Mouse (Mus musculus) hindbrain, embryonic 16.5 days (tissue): ENCODE data around the gene Bmp8a. TPM values are rescaled to one million over a fixed set of nuclear protein-coding genes. Genes with fewer than 3 reads are reported as not detected.

Experiments used
- ATAC-seq: fragments of 200-750 bp; cut with Nextera tagmentation; 2 replicates; pipeline ENCODE4 v1.8.0; 2017; ENCODE audit warnings: moderate TSS enrichment, moderate library complexity
- H3K27ac ChIP-seq: fragments of 300-500 bp; sonication (generic); 2 replicates; pipeline ENCODE4 v1.5.1; 2014; ENCODE audit warnings: low read depth, mild to moderate bottlenecking, control low read depth, low read length, moderate library complexity
- H3K27me3 ChIP-seq: fragments of 300-500 bp; sonication (generic); replicated peaks from 2 replicates; pipeline ENCODE4 v1.6.1; 2014; ENCODE audit warnings: low read length; ENCODE audit not compliant: control insufficient read depth, insufficient read depth
- H3K36me3 ChIP-seq: fragments of 300-500 bp; sonication (generic); 2 replicates; pipeline ENCODE4 v1.6.1; 2014; ENCODE audit warnings: mild to moderate bottlenecking, low read length, moderate library complexity, mixed read lengths; ENCODE audit not compliant: control insufficient read depth, insufficient read depth
- H3K4me1 ChIP-seq: fragments of 300-500 bp; sonication (generic); 2 replicates; pipeline ENCODE4 v1.6.1; 2014; ENCODE audit warnings: low read depth, low read length; ENCODE audit not compliant: control insufficient read depth, insufficient read depth
- H3K4me2 ChIP-seq: fragments of 300-500 bp; sonication (generic); 2 replicates; pipeline ENCODE4 v1.6.1; 2014; ENCODE audit warnings: mild to moderate bottlenecking, low read length, control low read depth, moderate library complexity
- H3K4me3 ChIP-seq: fragments of 300-500 bp; sonication (generic); 2 replicates; pipeline ENCODE4 v1.5.1; 2014; ENCODE audit warnings: mild to moderate bottlenecking, low read length, control low read depth, moderate library complexity
- H3K9ac ChIP-seq: fragments of 300-500 bp; sonication (generic); 2 replicates; pipeline ENCODE4 v1.6.1; 2014; ENCODE audit warnings: low read depth, mild to moderate bottlenecking, control low read depth, low read length, moderate library complexity
- H3K9me3 ChIP-seq: fragments of 300-500 bp; sonication (generic); 2 replicates; pipeline ENCODE4 v1.6.1; 2014; ENCODE audit warnings: mild to moderate bottlenecking, low read length, moderate library complexity; ENCODE audit not compliant: control insufficient read depth
- WGBS: fragments of 180-500 bp; shearing (Covaris S2); extraction: QIAGEN DNeasy Blood & Tissue Kit; methylation state at CpG from one replicate; pipeline ENCODE4 v1.1.7; 2014; 5-methylcytosine and 5-hydroxymethylcytosine counted together
- polyA plus RNA-seq: library from polyadenylated mRNA; unstranded; fragments of >200 nt; fragmentation: Nextera tagmentation; extraction: Ambion mirVana; gene quantifications from 2 replicates; pipeline ENCODE4 v1.2.1, GENCODE M21; 2015

The Bmp8a gene
- polyA plus RNA-seq, 1 experiment from 2014 or later: 0.26 TPM

DNA sequence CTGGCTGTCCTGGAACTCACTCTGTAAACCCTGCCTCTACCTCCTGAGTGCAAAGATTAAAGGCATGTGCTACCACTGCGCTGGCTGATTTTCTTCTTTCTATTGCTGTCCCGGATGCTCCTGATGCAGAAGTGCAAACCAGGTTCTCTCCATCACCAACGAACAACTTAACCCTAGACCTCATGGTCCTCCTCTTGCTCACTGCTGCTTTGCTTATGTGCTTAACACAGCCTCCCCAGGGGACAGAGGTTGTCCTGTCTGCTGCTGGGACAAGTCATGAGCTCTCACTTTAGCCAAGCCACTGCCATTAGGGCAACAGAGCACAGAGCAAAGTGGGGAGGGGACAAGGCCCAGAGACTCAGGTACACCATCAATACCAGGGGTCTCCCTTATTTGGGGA is 28.6 kb downstream of the Bmp8a start:
- H3K36me3 ChIP-seq: no peaks in the 10 kb centered on the region
- H3K4me2 ChIP-seq: no peak overlapping the region
- no peak overlapping the region for H3K27ac ChIP-seq
- no peaks in the 10 kb centered on the region for H3K4me1 ChIP-seq
- WGBS: 96% methylated on average over 3 of the region's 3 CpGs
- no peaks in the 10 kb centered on the region for H3K9me3 ChIP-seq
- no peak overlapping the region for H3K9ac ChIP-seq
- H3K27me3 ChIP-seq: no peaks in the 10 kb centered on the region
- no peak for ATAC-seq
- H3K4me3 ChIP-seq: no peak overlapping the region

DNA sequence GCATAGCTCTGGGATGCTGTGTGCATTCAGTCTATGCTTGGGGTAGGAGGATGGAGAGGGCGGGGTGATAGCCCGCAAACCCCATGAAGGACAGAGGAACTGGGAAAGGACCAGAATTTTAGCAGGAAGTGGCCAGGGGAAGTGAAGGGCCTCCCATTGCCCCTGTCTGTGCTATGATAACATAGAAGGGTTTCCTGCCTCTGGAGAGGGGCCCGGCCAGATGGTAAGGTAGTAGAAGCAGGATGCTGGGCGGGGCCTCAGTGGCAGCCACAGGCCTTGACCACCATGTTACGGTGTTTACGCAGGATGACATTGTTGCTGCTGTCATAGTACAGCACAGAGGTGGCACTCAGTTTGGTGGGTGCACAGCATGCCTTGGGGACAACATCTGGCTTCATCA is 30.0 kb downstream of the Bmp8a start:
- Histone ChIP-seq H3K27ac (no peak overlapping the region), H3K9ac (no peak overlapping the region), H3K4me3 (no peak overlapping the region), H3K9me3 (no peaks in the 10 kb centered on the region), H3K4me1 (no peaks in the 10 kb centered on the region), H3K27me3 (no peaks in the 10 kb centered on the region), H3K36me3 (no peaks in the 10 kb centered on the region), H3K4me2 (no peak overlapping the region)
- WGBS: 92% methylated on average over 6 of the region's 6 CpGs
- ATAC-seq: no peak

DNA sequence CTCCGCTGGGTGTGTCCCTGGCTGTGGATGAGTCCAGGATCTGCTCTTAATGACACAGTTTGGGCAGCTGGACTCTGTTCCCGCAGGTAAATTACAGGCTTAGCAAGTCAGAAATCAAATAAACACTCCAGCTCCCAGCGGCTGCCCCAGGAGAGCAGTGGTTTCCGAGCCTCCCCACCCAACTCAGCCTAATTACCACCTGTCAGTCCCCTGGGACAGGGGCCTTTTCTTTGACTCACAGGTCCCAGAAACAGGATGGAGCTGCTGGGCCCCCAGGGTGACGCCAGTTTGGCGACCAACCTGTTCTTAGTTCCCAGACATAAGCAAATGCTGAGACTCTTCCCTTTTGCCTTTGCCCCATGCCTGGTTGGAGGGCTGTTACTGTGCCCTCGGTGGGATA is 31.2 kb downstream of the Bmp8a start:
- no peak overlapping the region for H3K27ac ChIP-seq
- H3K4me1 ChIP-seq: no peaks in the 10 kb centered on the region
- H3K9ac ChIP-seq: no peak overlapping the region
- H3K9me3 ChIP-seq: no peaks in the 10 kb centered on the region
- no peaks in the 10 kb centered on the region for H3K27me3 ChIP-seq
- WGBS: 90% methylated on average over 7 of the region's 7 CpGs
- no peaks in the 10 kb centered on the region for H3K36me3 ChIP-seq
- no peak for ATAC-seq
- H3K4me2 ChIP-seq: no peak overlapping the region
- H3K4me3 ChIP-seq: no peak overlapping the region

DNA sequence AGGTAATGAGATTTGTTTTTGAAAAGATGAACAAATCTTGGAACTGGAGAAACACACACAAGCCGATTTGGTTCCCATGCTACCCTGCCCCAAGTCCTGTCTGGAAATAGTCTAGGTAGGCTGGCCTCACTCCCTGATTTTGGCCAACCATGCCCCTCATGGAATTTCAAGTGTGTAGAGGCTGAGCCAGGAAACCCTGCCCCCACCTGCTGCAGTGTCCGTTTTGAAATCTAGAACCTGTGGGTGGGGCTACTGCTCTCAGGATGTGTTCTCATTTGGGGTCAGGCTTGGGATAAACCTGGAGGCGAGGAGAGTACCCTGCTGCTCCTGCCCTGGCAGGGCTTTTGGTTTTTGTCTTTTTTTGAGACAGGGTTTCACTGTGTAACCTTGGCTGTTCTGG is 34.8 kb downstream of the Bmp8a start:
- H3K4me2 ChIP-seq: no peak overlapping the region
- ATAC-seq: no peak
- WGBS: 51% methylated on average over 3 of the region's 3 CpGs
- no peak overlapping the region for H3K9ac ChIP-seq
- no peaks in the 10 kb centered on the region for H3K27me3 ChIP-seq
- 0 out of 2 replicates have a peak, but pooled peaks cover 3% of the 10 kb centered on the region for H3K36me3 ChIP-seq
- no peak overlapping the region for H3K27ac ChIP-seq
- no peaks in the 10 kb centered on the region for H3K4me1 ChIP-seq
- no peaks in the 10 kb centered on the region for H3K9me3 ChIP-seq
- H3K4me3 ChIP-seq: no peak overlapping the region

DNA sequence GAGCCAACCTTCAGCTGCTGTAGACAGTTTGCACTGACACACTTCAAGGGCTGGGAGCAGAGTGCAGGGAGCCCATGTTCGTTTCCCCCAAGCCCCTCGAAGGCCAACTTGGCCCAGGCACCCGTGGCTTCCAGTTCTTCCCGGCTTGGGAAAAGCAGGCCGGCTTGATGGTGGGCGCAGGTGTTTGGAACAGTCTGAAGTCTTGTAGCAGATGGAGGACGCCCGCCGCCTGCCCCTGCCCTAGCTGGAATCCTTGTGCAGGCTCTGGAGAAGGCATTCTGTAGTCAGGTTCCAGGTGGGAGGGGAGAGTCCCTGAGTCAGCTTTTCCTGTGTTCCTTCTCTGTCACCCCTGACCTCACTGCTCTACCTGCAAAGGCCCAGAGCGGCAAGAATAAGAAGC is 36.1 kb downstream of the Bmp8a start:
- H3K9ac ChIP-seq: no peak overlapping the region
- H3K4me1 ChIP-seq: no peaks in the 10 kb centered on the region
- WGBS: 86% methylated on average over 10 of the region's 10 CpGs
- H3K4me3 ChIP-seq: no peak overlapping the region
- H3K9me3 ChIP-seq: no peaks in the 10 kb centered on the region
- H3K27me3 ChIP-seq: no peaks in the 10 kb centered on the region
- no peak overlapping the region for H3K4me2 ChIP-seq
- no peak overlapping the region for H3K27ac ChIP-seq
- H3K36me3 ChIP-seq: peaks cover 8% of the 10 kb centered on the region; the same call in 1 of the 2 replicates
- ATAC-seq: no peak

DNA sequence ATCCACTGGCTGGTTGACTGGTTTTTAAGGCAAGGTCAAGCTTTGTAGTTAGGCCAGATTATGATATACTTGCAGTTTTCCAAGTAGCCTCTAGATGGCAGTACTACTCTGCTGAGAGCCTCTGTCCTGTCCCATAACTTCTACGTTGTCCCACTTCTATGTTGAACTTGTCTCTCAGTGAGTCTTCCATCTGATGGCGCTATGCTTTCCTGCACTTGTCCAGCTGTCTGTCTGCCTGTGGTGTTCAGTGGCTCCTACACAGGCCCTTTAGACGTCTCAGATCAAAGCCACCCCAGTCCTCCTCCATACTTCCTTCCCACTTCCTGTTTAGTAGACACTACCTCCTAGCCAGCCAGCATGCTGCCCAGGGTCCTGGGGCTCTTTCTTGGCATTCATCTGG is 37.3 kb downstream of the Bmp8a start:
- ATAC-seq: peak; percentile 65
- WGBS: 33% methylated on average over 3 of the region's 3 CpGs

DNA sequence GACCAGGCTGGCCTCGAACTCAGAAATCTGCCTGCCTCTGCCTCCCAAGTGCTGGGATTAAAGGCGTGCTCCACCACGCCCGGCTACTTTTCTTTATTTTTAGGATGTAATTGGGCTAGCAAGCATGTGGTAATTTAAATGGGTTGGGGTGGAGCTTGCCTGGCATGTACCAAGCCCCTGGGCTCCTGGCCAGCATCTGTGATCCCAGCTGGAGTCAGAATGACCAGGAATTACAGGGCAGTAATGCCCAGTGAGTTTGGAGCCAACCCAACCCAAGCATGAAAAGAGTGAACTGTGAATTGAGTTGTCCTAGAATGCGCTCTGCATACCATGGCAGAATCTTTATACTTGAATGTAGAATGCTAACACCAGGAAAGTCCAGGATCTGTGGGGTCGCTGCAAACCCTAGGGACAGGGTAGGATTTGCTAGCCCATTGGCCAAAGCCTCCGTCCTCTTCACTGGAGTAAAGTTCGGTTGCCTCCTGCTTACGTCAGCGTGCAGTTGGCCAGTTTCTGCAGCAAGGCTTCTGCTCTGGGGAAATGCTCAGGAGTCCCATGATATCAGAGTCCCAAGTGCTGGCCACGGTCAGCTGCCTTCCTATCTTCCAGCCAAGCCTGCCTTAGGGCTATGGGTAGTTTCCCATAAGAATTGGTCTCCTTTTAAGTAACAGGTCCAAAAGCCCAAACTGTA is 43.9 kb downstream of the Bmp8a start:
- H3K9me3 ChIP-seq: no peaks in the 10 kb centered on the region
- ATAC-seq: no peak
- no peak overlapping the region for H3K27ac ChIP-seq
- no peak overlapping the region for H3K4me2 ChIP-seq
- no peaks in the 10 kb centered on the region for H3K4me1 ChIP-seq
- H3K27me3 ChIP-seq: no peaks in the 10 kb centered on the region
- peaks cover 50% of the 10 kb centered on the region for H3K36me3 ChIP-seq
- H3K4me3 ChIP-seq: no peak overlapping the region
- no peak overlapping the region for H3K9ac ChIP-seq
- 87% methylated on average over 11 of the region's 11 CpGs for WGBS

More for the DNA sequence above, 37.3 kb downstream of the Bmp8a start:
- Histone ChIP-seq H3K4me2 (no peak overlapping the region), H3K36me3 (peaks cover 8% of the 10 kb centered on the region; the same call in 1 of the 2 replicates), H3K27me3 (no peaks in the 10 kb centered on the region), H3K27ac (no peak overlapping the region), H3K9me3 (no peaks in the 10 kb centered on the region), H3K4me1 (no peaks in the 10 kb centered on the region), H3K4me3 (no peak overlapping the region), H3K9ac (no peak overlapping the region)

DNA sequence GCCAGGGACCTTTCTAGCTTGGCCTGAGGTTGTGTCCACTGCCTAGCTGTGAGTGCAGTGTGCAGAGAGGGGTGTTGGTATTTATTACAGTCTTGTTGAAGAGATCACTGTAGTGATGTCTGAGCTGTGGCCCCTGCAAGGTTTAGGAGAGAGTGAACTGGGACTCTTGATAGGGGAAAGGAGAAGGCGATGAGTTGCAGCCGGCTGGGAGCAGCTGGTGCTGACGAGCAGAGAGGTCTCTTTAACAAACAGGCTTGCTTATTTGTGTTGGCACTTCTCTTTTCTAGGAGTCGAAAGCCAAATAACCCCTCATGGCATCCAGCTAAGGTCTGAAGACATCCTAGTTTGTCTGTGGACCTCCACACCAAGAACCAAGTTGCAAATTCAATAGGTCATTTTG is 44.8 kb downstream of the Bmp8a start:
- Histone ChIP-seq H3K27me3 (no peaks in the 10 kb centered on the region), H3K4me2 (no peak overlapping the region), H3K4me1 (no peaks in the 10 kb centered on the region), H3K9ac (no peak overlapping the region), H3K27ac (no peak overlapping the region), H3K36me3 (peaks cover 47% of the 10 kb centered on the region), H3K4me3 (no peak overlapping the region), H3K9me3 (no peaks in the 10 kb centered on the region)
- whole genome bisulfite sequencing: 81% methylated on average over 4 of the region's 4 CpGs
- no peak for ATAC-seq

DNA sequence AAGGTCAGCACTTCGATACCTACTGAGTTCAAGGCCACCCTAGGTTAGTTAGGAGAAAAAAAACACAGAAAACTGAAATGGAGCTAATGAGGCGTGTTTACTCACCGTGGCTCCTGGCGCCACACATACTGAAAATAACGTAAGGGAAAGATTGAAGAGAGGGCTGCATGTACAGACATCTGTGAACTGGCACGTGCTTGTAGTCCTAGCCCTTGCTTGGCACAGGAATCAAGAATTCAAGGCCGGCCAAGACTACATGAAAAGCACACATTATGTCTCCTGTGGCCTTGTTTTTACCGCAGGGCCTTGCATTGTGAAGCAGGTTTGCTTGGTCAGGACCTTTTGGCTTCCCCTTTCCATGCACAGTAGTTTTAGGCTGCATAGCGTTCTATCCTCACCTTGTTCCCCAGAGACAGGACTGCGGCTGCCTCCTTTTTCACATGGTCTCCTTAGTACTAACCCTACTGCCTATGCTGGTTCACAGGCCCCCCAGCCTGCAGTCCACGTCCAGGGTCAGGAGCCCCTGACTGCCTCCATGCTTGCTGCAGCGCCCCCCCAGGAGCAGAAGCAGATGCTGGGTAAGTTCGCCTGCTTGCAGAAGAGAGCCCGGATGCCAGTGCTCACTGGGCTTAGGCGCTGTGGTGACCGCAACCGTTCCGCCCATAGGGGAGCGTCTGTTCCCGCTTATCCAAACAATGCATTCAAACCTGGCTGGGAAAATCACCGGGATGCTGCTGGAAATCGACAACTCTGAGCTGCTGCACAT is 45.7 kb downstream of the Bmp8a start:
- Histone ChIP-seq H3K4me2 (no peak overlapping the region), H3K4me1 (no peaks in the 10 kb centered on the region), H3K4me3 (no peak overlapping the region), H3K36me3 (peaks cover 49% of the 10 kb centered on the region), H3K9me3 (no peaks in the 10 kb centered on the region), H3K27ac (no peak overlapping the region), H3K27me3 (no peaks in the 10 kb centered on the region), H3K9ac (no peak overlapping the region)
- ATAC-seq: no peak
- 85% methylated on average over 22 of the region's 22 CpGs for WGBS
